Mouse (Mus musculus) fibroblast of lung, adult 2 months (primary cell): Measurements from ENCODE around the gene Clstn1.

Experiments
- DNase-seq: peaks from one replicate; pipeline ENCODE4 v3.0.0-alpha.2; 2011; ENCODE audit warnings: low read depth

The Clstn1 gene

GRCm38 (mm10) chr4:149634966-149635365, 48.7 kb downstream of the Clstn1 start:
- no peak for DNase-seq

GRCm38 (mm10) chr4:149635915-149636415, 49.7 kb downstream of the Clstn1 start:
- no peak for DNase-seq

DNA sequence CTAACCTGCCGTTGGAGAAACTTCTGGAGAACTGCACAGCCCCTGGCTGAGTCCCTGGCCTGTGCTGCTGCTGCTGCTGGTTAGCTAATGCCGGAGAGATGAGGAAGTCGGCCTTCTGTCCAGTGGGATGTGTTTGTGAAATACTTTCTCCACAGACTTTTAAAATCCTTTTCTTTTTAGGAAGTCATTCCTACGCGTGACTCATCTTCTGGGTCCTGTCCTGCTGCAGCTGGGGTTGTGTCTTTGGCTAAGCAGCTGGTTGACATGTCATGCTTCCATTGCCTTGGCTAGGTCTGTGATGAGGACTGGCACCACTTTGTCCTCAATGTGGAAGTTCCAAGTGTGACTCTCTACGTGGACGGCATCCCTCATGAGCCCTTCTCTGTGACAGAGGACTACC, 51.7 kb downstream of the Clstn1 start:
- no peak for DNase-seq

GRCm38 (mm10) chr4:149640831-149641230, 54.6 kb downstream of the Clstn1 start:
- no peak for DNase-seq

- DNase-seq = no peak
These were observed 55.1 kb downstream of the Clstn1 start for GRCm38 (mm10) chr4:149641400-149641799.

GRCm38 (mm10) chr4:149641956-149642355, 55.7 kb downstream of the Clstn1 start:
- DNase-seq = no peak

DNA sequence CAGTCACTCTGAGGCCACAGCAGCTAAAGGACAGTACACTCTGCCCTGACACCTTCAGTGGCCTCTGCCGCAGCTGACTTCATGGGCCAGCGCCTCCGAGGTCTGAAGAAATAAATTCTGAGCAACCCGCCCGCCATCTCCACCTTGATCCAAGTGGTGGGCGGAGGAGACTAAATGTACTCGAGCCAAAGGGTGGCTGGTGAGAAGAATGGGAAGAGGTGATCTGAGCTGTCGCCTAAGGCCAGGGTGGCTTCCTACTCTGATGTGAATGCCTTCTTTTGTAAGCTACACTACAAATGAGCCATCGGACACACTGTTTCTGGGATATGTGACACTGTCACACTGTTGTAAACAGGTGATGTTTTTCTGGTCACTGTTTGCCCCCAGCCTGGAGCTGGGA, 59.5 kb downstream of the Clstn1 start:
- DNase-seq = no peak

GRCm38 (mm10) chr4:149648031-149648805, 62.0 kb downstream of the Clstn1 start:
- no peak for DNase-seq

DNA sequence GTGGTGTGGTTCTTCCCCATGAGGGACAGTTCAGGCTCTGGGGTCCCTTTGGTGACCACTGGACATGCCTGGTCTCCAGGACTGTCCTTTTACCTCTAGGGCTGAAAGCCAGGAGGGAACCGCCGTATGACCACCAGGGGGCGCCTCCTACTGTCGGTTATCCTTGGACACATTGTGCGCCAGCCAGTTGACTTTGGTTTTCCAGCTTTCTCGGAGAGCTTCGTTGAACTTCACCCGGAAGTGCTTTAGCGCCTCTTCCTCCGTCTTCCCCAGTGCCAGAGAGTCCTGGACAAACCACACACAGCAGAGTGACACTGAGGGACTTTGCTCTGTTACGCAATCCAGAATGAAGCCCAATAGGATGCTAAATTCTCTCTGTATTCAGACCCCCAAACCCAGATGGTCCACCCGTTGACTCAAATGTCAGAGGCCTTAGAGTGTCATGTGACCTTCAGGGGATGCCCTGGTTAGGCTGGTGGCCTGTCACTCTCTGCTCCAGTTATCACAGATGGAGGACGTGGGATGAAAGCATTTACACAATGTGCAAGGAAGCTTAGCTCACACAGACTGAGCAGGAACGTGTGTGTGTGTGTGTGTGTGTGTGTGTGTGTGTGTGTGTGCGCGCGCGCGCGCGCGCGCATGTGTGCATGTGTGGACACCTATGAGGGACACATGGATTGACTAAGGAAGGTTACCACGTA, 64.4 kb downstream of the Clstn1 start:
- DNase-seq = no peak

- no peak for DNase-seq
These were observed 68.0 kb downstream of the Clstn1 start for GRCm38 (mm10) chr4:149654232-149654631.

DNA sequence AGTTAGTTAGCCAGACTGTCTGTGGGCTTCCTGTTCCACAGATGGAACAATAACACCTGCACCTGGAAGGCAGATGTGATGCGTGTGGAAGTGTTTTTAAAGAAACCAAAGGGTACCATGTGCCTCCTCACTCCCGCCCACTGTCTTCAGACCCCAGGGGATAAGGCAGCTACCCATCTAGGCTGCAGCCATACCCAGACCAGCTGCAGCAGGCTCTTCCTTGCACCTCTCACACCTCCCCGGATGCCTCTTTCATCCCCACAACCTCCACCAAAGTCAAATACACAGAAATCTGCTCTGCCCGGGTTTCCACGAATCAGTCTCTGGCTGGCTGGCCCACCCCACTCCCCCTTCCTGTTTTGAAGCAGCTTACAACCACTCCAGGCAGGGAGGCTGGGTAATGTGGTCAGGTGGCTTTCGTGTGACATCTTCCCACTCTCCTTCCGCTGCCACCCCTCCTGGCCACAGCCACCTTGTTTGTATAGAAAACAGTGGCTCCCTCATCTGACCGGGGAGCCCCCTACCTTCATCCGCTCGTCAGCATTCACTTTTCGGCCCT, 71.7 kb downstream of the Clstn1 start:
- no peak for DNase-seq

DNA sequence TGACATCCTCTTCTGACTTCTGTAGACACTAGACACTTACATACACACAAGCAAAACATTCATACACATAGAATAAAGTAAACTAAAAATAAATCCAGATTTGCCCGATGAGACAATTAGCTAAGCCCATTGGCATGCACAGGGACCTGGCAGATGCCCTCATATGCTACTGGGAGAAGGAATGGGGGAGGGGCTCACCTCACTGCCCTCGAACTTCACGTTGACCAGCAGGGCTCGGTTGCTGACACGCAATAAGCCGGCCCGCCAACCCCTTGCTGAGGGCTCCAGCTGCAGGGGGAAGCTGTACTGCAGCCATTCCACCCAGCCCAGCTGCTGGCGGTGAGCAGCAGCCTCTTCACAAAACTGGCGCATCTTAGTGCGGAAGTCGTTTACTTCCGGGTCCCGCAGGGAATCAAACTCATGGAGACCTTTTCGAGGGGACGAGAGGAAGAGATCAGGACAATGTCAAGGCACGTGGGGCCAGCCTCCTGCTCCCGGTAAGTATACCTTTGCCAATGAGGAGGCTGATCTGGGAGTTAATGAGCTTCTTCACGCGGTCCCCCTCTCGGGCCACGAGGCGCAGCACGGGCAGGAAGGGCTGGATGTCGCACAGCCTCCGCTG, 73.3 kb downstream of the Clstn1 start:
- DNase-seq = no peak

DNA sequence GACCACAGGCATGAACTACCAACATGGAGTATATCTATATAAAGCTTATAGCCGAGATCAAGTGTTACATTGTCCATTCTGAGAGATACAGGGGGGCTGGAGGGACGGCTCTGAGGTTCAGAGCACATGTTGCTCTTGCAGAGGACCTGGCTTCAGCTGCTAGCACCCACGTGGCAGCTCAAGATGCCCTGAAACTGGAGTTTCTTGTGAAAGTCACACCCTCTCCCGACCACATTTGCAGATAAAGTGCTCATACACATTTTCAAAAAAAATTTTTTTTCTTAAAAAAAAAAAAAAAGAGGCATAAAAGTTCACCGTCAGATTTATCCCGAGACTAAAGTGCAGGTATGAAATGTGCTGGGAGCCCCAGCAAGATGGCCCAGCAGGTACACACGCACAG, 74.3 kb downstream of the Clstn1 start:
- DNase-seq = no peak

DNA sequence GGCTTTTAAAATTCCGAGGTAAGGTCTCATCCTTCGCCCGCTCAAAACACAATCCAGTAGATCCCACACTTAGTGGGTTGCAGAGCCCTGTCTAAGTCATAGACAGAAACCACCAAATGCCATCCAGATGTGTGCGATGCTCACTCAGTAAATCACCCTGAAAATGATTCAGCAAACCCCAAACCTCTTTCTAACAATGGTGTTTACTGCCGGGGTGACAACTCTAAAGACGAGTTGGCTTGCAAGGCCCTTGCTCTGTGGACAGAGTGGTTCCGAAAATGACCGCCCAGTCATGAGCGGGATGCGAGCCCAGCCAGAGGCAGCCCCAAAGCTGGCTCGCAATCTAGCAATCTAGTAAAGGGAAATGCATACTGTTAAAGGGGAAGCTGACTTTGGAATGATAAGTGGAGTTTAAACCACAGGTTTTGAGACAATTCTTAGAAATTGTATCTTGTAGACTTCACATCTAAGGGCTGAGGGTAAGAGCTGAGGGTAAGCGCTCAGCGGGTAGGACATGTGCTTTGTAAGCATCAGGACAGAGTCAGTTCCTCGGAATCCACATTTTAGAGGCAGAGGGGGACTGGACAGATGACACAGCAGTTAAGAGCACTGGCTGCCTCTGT, 75.8 kb downstream of the Clstn1 start:
- DNase-seq = no peak

GRCm38 (mm10) chr4:149663849-149664503, 77.7 kb downstream of the Clstn1 start:
- no peak for DNase-seq

- no peak for DNase-seq
These were observed 78.9 kb downstream of the Clstn1 start for GRCm38 (mm10) chr4:149665016-149665691.

DNA sequence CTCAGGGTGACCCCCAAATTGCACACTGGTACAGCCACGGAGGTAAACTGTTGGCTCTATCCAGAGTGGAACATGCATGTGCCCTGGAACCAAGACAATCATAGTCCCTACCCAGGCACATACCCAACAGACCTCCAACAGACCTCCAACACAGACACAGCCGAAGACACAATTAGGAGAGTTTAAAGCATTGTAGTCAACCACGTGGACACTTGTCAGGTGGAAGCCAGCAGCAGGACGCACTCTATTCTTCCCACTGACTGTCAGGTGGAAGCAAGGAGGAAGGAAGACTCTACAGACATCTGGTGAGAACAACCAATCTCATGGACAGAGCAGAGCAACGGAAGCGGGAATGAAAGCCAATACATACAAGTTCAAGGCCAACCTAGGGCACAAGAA, 79.4 kb downstream of the Clstn1 start:
- DNase-seq = no peak

DNA sequence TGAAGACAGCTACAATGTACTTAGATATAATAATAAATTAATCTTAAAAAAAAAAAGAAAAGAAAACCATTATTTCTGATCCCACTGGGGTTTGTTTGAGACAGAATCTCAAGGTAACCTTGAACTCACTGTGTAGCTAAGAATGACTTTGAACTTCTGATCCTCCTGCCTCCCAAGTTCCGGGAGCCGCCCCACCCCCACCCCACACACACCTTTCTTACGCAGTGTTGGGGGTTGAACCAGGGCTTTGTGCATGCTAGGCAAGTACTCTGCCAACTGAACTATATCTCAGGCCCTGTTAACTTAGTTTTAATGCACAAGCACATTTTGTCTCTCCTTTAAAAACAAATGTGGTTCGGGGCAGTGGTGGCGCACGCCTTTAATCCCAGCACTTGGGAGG, 84.9 kb downstream of the Clstn1 start:
- no peak for DNase-seq

DNA sequence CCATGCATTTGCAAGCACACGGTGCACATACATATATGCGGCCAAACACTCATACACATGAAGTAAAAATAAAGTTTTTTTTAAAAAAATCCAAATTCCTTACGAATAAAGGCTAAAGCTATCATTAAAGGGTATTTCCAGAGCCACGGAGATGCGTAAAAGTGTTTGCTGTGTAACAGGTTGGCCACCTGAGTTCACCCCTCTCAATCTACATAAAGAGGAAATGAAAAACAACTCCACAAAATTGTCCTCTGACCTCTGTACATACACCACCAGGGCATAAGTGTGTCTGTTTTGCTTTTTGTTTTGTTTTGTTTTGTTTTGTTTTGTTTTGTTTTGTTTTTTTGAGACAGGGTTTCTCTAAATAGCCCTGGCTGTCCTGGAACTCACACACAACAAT, 86.5 kb downstream of the Clstn1 start:
- DNase-seq = no peak

- DNase-seq = no peak
These were observed 88.6 kb downstream of the Clstn1 start for GRCm38 (mm10) chr4:149674814-149675377.
